Mouse (Mus musculus) stomach, postnatal 0 days (tissue): ENCODE results near the gene Klk12. TPM values are rescaled to one million over a fixed set of nuclear protein-coding genes. Genes with fewer than 3 reads are reported as not detected.

ENCODE experiments used
- ATAC-seq: fragments of 200-750 bp; cut with Nextera tagmentation; 2 replicates; pipeline ENCODE4 v1.8.0; 2017; ENCODE audit not compliant: low FRiP score, low TSS enrichment
- DNase-seq: peaks from one replicate; pipeline ENCODE4 v3.0.0-alpha.2; 2016; ENCODE audit warnings: low spot score
- H3K27ac ChIP-seq: fragments of 300-500 bp; sonication (generic); replicated peaks from 2 replicates; pipeline ENCODE4 v1.5.1; 2014; ENCODE audit warnings: mild to moderate bottlenecking, control low read depth
- H3K27me3 ChIP-seq: fragments of 300-500 bp; sonication (generic); 2 replicates; pipeline ENCODE4 v1.6.1; 2014; ENCODE audit warnings: low read length; ENCODE audit not compliant: control insufficient read depth, insufficient read depth
- H3K36me3 ChIP-seq: fragments of 300-500 bp; sonication (generic); 2 replicates; pipeline ENCODE4 v1.6.1; 2014; ENCODE audit warnings: low read length, mixed read lengths; ENCODE audit not compliant: control insufficient read depth, insufficient read depth
- H3K4me1 ChIP-seq: fragments of 300-500 bp; sonication (generic); replicated peaks from 2 replicates; pipeline ENCODE4 v1.6.1; 2014; ENCODE audit warnings: antibody characterized with exemption; ENCODE audit not compliant: control insufficient read depth, insufficient read depth
- H3K4me2 ChIP-seq: fragments of 300-500 bp; sonication (generic); replicated peaks from 2 replicates; pipeline ENCODE4 v1.6.1; 2014; ENCODE audit warnings: low read depth, mild to moderate bottlenecking, control low read depth, moderate library complexity
- H3K4me3 ChIP-seq: fragments of 300-500 bp; sonication (generic); 2 replicates; pipeline ENCODE4 v1.5.1; 2014; ENCODE audit warnings: low read depth, low read length, control low read depth
- H3K9ac ChIP-seq: fragments of 300-500 bp; sonication (generic); 2 replicates; pipeline ENCODE4 v1.6.1; 2014; ENCODE audit warnings: mild to moderate bottlenecking, low read length, control low read depth, mixed read lengths
- H3K9me3 ChIP-seq: fragments of 300-500 bp; sonication (generic); 2 replicates; pipeline ENCODE4 v1.6.1; 2016; ENCODE audit warnings: low read length; ENCODE audit not compliant: control insufficient read depth
- CTCF ChIP-seq: IDR thresholded peaks from 2 replicates; pipeline ENCODE4 v1.5.1; 2016; ENCODE audit warnings: antibody characterized with exemption, low read depth, mild to moderate bottlenecking, moderate library complexity
- EP300 ChIP-seq: optimal IDR thresholded peaks from 2 replicates; pipeline ENCODE3; 2016; ENCODE audit warnings: antibody characterized with exemption
- WGBS: fragments of 180-500 bp; shearing (Covaris S2); extraction: QIAGEN DNeasy Blood & Tissue Kit; methylation state at CpG from one replicate; pipeline ENCODE4 v1.1.7; 2014; 5-methylcytosine and 5-hydroxymethylcytosine counted together
- polyA plus RNA-seq: library from polyadenylated mRNA; unstranded; fragments of >200 nt; fragmentation: Nextera tagmentation; extraction: Ambion mirVana; gene quantifications from 2 replicates; pipeline ENCODE4 v1.2.1, GENCODE M21; 2015

The Klk12 gene
- polyA plus RNA-seq, 1 experiment from 2014 or later: 34.9 TPM

DNA sequence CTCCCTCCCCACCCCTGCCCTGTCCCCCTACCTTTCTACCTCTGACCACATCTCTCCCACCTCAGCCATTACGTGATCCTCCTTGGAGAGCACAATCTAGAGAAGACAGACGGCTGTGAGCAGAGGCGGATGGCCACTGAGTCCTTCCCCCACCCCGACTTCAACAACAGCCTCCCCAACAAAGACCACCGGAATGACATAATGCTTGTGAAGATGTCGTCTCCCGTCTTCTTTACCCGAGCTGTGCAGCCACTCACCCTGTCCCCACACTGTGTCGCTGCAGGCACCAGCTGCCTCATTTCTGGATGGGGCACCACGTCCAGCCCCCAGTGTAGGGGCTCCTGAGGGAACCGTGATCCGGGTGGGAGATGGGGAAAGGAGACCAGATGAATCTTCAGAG is 8.7 kb downstream of the Klk12 start:
- no peaks in the 10 kb centered on the region for H3K9me3 ChIP-seq
- no peak for DNase-seq
- H3K4me2 ChIP-seq: no peak overlapping the region
- 86% methylated on average over 12 of the region's 12 CpGs for WGBS
- TF ChIP-seq EP300: no peak
- no peak for TF ChIP-seq CTCF
- no peak for ATAC-seq
- no peaks in the 10 kb centered on the region for H3K4me1 ChIP-seq
- H3K27me3 ChIP-seq: no peaks in the 10 kb centered on the region
- no peak overlapping the region for H3K4me3 ChIP-seq
- no peaks in the 10 kb centered on the region for H3K36me3 ChIP-seq
- H3K27ac ChIP-seq: no peak overlapping the region
- H3K9ac ChIP-seq: no peak overlapping the region

DNA sequence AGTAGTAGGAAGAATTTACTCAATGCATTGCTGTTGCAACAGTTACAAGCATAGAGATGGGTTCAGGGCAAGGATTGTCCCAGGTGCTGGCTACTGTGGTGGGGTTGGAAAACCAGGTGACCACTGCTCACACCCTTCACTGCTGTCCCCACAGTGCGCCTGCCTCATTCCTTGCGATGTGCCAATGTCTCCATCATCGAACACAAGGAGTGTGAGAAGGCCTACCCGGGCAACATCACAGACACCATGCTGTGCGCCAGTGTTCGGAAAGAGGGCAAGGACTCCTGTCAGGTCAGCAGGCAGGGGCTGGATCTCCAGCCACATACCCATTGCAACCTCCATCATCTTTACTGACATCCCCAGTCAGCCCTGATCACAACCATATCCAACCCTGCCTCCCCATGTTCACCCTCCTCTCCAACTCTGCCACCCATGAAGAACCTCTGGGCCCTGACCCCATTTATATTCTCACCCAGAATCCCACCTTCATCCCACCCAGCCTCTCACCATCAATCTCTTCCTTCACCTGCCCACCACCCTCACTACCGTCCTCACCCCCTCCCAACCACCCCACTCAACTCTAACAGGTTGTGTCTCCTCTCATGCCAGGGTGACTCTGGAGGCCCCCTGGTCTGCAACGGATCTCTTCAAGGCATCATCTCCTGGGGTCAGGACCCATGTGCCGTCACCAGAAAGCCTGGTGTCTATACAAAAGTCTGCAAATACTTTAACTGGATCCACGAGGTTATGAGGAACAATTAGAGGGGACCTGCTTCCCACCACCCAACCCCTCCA is 9.7 kb downstream of the Klk12 start:
- no peak for ATAC-seq
- 87% methylated on average over 10 of the region's 10 CpGs for WGBS
- TF ChIP-seq CTCF (no peak), EP300 (no peak)

GRCm38 (mm10) chr7:43780241-43780640 is 11.5 kb downstream of the Klk12 start:
- ATAC-seq (no peak; the same call in 1 of the 2 replicates), DNase-seq (no peak)
- no peaks in the 10 kb centered on the region for H3K9me3 ChIP-seq
- no peaks in the 10 kb centered on the region for H3K36me3 ChIP-seq
- no peak overlapping the region for H3K9ac ChIP-seq
- peak; percentile 9 for TF ChIP-seq EP300
- no peak for TF ChIP-seq CTCF
- H3K4me3 ChIP-seq: no peak overlapping the region
- WGBS: 46% methylated on average over 6 of the region's 6 CpGs
- no peaks in the 10 kb centered on the region; the same call in 1 of the 2 replicates for H3K27me3 ChIP-seq
- peak overlapping the region; percentile 80 for H3K27ac ChIP-seq
- H3K4me1 ChIP-seq: peaks cover 3% of the 10 kb centered on the region; the same call in 1 of the 2 replicates
- peak overlapping the region; percentile 27; the same call in 1 of the 2 replicates for H3K4me2 ChIP-seq

More for the DNA sequence above, 9.7 kb downstream of the Klk12 start:
- Histone ChIP-seq H3K4me1 (peaks cover 3% of the 10 kb centered on the region; the same call in 1 of the 2 replicates), H3K9me3 (no peaks in the 10 kb centered on the region), H3K36me3 (no peaks in the 10 kb centered on the region), H3K27ac (no peak overlapping the region), H3K9ac (no peak overlapping the region), H3K27me3 (no peaks in the 10 kb centered on the region; the same call in 1 of the 2 replicates), H3K4me2 (no peak overlapping the region), H3K4me3 (no peak overlapping the region)
- DNase-seq: peak; percentile 8

- peak within 1 kb of the TSS; percentile 27 for H3K4me2 ChIP-seq
- no peak within 1 kb of the TSS for H3K9ac ChIP-seq
- H3K4me1 ChIP-seq: peaks cover 3% of the 10 kb centered on the region; the same call in 1 of the 2 replicates
- no peak within 1 kb of the TSS for H3K4me3 ChIP-seq
- H3K27ac ChIP-seq: peak within 1 kb of the TSS; percentile 80
- H3K27me3 ChIP-seq: no peaks in the 10 kb centered on the region; the same call in 1 of the 2 replicates
- ATAC-seq (peak; percentile 22; the same call in 1 of the 2 replicates), DNase-seq (peak; percentile 18)
- 37% methylated on average over 5 of the region's 5 CpGs for WGBS
- no peaks in the 10 kb centered on the region for H3K9me3 ChIP-seq
- no peaks in the 10 kb centered on the region for H3K36me3 ChIP-seq
- TF ChIP-seq EP300 (peak; percentile 28), CTCF (no peak)
These were observed 12.0 kb downstream of the Klk12 start, which contains the start of gene Klk10 for GRCm38 (mm10) chr7:43780746-43781145. Gene Klk10, plus strand, starts transcription at chr7:43781035.

DNA sequence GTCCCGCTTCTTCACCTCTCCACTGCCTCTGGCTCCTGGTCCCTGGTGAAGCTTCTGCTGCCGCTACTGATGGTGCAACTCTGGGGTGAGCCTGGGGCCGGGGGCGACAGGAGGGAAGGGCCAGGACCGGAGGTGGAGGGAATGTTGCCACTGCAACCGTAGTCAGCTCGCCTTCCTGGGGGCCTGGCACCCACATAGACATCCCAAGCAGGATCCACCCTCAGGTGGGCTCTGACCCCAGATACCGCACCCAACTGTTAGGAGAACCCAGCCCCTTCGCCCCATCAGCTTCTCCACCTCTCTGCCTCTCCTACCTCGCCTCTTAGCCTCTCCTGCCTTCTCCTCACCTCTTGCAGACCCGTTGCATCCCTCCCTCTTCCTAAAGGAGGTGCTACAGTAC is 12.8 kb downstream of the Klk12 start:
- Histone ChIP-seq H3K27me3 (no peaks in the 10 kb centered on the region; the same call in 1 of the 2 replicates), H3K9me3 (no peaks in the 10 kb centered on the region), H3K4me2 (peak overlapping the region; percentile 27; the same call in 1 of the 2 replicates), H3K36me3 (no peaks in the 10 kb centered on the region), H3K4me1 (peaks cover 3% of the 10 kb centered on the region; the same call in 1 of the 2 replicates), H3K27ac (peak overlapping the region; percentile 80), H3K4me3 (no peak overlapping the region), H3K9ac (no peak overlapping the region)
- DNase-seq: no peak
- no peak for TF ChIP-seq EP300
- no peak; the same call in 1 of the 2 replicates for TF ChIP-seq CTCF
- ATAC-seq: no peak
- 77% methylated on average over 11 of the region's 11 CpGs for WGBS
